Mouse (Mus musculus) Patski (cell line): ENCODE measurements around the gene Phactr2. TPM values are rescaled to one million over a fixed set of nuclear protein-coding genes. Genes with fewer than 3 reads are reported as not detected.
A peak's percentile ranks its signal among the peaks of the same experiment; 100 is the strongest.

Experiments used
- ATAC-seq: fragments of 100-300 bp; one replicate; pipeline ENCODE4 v1.8.0; 2021
- CTCF ChIA-PET: fragments of 350-600 bp; sonication (Branson Sonifier 250); formaldehyde crosslinking; loops from one replicate; lab custom pipeline; 2022; ENCODE audit warnings: inconsistent platforms; lab: Charles Lee
- POLR2A ChIA-PET: fragments of 350-600 bp; sonication (Branson Sonifier 250); formaldehyde crosslinking; loops from one replicate; lab custom pipeline; 2022; ENCODE audit warnings: antibody characterized with exemption, inconsistent platforms; lab: Charles Lee
- DNase-seq: peaks from one replicate; pipeline ENCODE4 v3.0.0-alpha.2; 2011; ENCODE audit warnings: low read depth, low spot score
- H3K27me3 ChIP-seq: fragments of 371-371 bp; one replicate; pipeline ENCODE4 v1.5.1; 2021
- CTCF ChIP-seq: fragments of 100-300 bp; IDR thresholded peaks from one replicate; pipeline ENCODE4 v1.5.1; 2021
- in situ Hi-C: fragments of 300-500 bp; cut with MboI; formaldehyde crosslinking; loops from 3 replicates; pipeline ENCODE4 v1.11.1; 2018; ENCODE audit warnings: low pct_unique_long_range_greater_than_20kb, mixed read lengths
- polyA plus RNA-seq: library from polyadenylated mRNA; unstranded; gene quantifications from one replicate; pipeline ENCODE4 v1.2.3, GENCODE M21; 2021

Phactr2 gene
- polyA plus RNA-seq, 1 experiment from 2014 or later = 9.3 TPM

GRCm38 (mm10) chr10:13280298-13280853 is 193.8 kb downstream of the Phactr2 start:
- TF ChIP-seq CTCF = no peak
- in situ Hi-C loops = no loop called here
- DNase-seq = no peak
- no peak for ATAC-seq
- ChIA-PET POLR2A (no interaction called here), CTCF (no interaction called here)
- H3K27me3 ChIP-seq = no peaks in the 10 kb centered on the region

DNA sequence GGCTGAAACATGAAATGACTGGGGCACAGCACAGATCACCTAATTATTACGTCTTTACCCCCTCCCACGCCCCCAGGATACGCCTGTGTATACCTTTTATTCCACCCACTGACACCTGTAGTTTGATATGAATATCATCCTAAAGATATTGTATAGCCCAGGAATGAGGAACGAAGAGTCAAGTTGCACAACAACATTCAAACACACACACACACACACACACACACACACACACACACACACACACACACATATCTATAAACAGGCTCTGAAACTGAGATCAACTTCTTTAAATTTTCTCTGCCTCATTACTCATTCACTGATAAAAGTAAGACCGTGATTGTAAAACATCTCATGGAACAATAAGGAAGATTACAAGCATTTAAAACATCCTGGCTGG is 197.9 kb downstream of the Phactr2 start:
- no peaks in the 10 kb centered on the region for H3K27me3 ChIP-seq
- ChIA-PET POLR2A (no interaction called here), CTCF (no interaction called here)
- DNase-seq = no peak
- in situ Hi-C loops = no loop called here
- no peak for ATAC-seq
- no peak for TF ChIP-seq CTCF

DNA sequence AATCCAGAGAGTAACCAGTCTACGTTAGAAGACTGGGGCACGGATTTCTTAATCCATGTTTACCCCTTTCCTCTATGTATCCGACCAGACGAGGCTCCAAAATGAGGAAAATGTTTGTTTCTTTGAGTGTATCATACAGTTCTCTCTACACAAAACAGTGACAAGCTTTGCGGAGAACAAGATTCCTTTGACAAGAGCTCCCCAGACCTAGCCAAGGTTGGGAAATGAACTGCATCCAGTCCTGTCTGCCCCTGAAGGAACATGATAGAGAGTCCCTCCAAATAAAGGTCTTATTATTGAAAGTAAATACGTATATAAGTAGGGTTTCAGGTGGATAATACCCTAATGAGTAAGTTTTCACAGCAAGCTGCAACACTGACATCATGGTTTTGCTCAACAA is 199.1 kb downstream of the Phactr2 start:
- POLR2A ChIA-PET = no interaction called here
- no peak for TF ChIP-seq CTCF
- ATAC-seq (no peak), DNase-seq (no peak)
- no peaks in the 10 kb centered on the region for H3K27me3 ChIP-seq
- in situ Hi-C loops = no loop called here
- CTCF ChIA-PET = no interaction called here

GRCm38 (mm10) chr10:13274699-13275098 is 199.5 kb downstream of the Phactr2 start:
- ATAC-seq (no peak), DNase-seq (no peak)
- TF ChIP-seq CTCF = no peak
- in situ Hi-C loops = no loop called here
- CTCF ChIA-PET = no interaction called here
- POLR2A ChIA-PET = no interaction called here
- no peaks in the 10 kb centered on the region for H3K27me3 ChIP-seq

- ChIA-PET POLR2A (no interaction called here), CTCF (interaction anchor here (0.8 to 1.2 kb wide), 2 partner anchors 20 to 311 kb away, joined by 3 read pairs; no protein-coding TSS in a partner anchor)
- in situ Hi-C loops = no loop called here
- DNase-seq (no peak), ATAC-seq (no peak)
- TF ChIP-seq CTCF = no peak
- no peaks in the 10 kb centered on the region for H3K27me3 ChIP-seq
Observed at GRCm38 (mm10) chr10:13273756-13274155, 200.5 kb downstream of the Phactr2 start.

DNA sequence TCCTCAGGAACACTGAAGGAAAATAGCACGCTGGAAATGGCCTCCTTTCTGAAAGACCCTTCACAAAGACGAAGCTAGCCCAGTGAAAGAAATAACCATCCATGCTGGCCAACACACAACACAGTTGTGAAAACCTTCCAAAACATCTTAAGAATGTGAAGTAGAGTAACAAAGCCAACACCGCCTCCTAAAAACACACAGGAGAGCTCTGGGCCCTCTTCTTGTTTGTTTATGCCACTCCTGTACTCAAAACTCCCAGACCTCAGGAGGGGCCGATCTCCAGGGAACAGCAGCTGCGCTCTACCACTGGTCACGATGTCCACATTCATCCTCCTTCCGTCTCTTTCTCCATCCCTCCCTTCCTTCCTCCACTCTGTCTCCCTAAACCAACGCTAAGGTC is 202.5 kb downstream of the Phactr2 start:
- TF ChIP-seq CTCF = no peak
- POLR2A ChIA-PET = interaction anchor here (0.7 kb wide), 1 partner anchor 171 kb away, joined by 3 read pairs; no protein-coding TSS in a partner anchor
- ATAC-seq = no peak
- DNase-seq = no peak
- in situ Hi-C loops = no loop called here
- CTCF ChIA-PET = no interaction called here
- H3K27me3 ChIP-seq = no peaks in the 10 kb centered on the region

DNA sequence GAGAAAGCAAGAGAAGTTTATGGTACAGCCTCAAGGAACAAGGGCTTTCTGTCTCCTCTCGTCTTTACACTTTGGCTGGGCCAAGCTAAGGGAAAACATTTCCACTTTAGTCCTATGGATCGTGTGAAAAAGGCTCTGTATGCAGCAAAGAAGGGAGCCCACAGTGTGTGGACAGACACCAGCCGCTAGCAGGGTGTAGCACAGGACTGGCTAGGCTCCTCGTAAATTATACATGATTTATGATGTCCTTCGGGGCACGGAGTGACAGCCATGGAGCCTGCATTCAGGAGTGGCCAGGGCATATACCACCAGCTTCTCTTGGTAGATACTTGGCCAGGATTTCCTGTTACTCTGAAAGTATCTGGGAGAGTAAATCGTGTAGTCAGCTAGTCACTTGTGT is 203.1 kb downstream of the Phactr2 start:
- POLR2A ChIA-PET = interaction anchor here (0.7 kb wide), 1 partner anchor 54 kb away, joined by 4 read pairs; no protein-coding TSS in a partner anchor
- CTCF ChIA-PET = no interaction called here
- no peaks in the 10 kb centered on the region for H3K27me3 ChIP-seq
- ATAC-seq (no peak), DNase-seq (no peak)
- no peak for TF ChIP-seq CTCF
- in situ Hi-C loops = no loop called here

- ChIA-PET CTCF (no interaction called here), POLR2A (no interaction called here)
- TF ChIP-seq CTCF = no peak
- no peaks in the 10 kb centered on the region for H3K27me3 ChIP-seq
- peak; percentile 79 for ATAC-seq
- in situ Hi-C loops = no loop called here
- DNase-seq = no peak
Observed at GRCm38 (mm10) chr10:13270270-13270669, 203.9 kb downstream of the Phactr2 start.

DNA sequence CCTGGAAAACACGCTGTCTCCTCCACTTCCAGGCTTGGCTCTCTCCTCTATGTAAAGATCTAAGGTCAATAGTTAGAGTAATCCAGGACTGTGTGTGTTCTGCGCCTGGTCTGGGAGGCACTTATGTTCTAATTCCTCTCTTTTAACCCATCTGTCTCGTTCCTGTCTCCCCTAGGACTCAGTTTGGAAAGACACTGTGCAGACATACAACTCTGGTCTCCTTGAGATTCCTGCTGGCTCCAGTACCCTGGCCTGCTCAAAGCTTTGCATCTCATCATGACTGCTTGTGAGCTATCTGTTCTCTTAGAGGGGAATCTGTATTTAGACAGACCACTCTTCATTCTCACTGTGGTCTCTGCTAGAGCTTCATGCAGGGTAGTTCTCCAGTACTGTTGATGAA is 215.0 kb downstream of the Phactr2 start:
- in situ Hi-C loops = no loop called here
- no peak for ATAC-seq
- TF ChIP-seq CTCF = no peak
- no peak for DNase-seq
- ChIA-PET POLR2A (interaction anchor here (0.8 kb wide), 1 partner anchor 60 kb away, joined by 3 read pairs; no protein-coding TSS in a partner anchor), CTCF (interaction anchor here (1.3 kb wide), 1 partner anchor 12 kb away, joined by 3 read pairs; no protein-coding TSS in a partner anchor)
- no peaks in the 10 kb centered on the region for H3K27me3 ChIP-seq

DNA sequence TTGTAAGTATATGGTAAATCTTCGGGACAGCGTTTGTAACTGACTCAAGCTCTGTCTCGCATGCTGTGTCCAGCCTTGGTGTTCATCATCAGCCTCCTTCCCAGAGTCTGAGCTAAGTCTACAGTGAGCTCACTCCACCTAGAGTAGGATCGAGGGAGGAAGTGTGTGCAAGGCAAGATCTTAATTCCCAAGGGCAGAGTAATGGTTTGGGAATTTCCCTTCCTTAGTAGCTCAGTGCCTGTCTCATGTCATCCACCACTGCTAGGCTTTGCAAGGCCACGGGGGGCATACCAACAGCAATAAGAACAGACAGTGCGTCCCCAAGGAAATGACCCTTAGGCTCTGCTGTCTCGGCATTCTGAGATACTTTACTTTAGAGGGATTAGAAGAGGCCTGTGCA is 218.0 kb downstream of the Phactr2 start:
- ChIA-PET CTCF (interaction anchor here (0.8 kb wide), 1 partner anchor 166 kb away, joined by 3 read pairs; no protein-coding TSS in a partner anchor), POLR2A (no interaction called here)
- no peaks in the 10 kb centered on the region for H3K27me3 ChIP-seq
- DNase-seq (no peak), ATAC-seq (peak; percentile 80)
- in situ Hi-C loops = no loop called here
- TF ChIP-seq CTCF = peak; percentile 20

GRCm38 (mm10) chr10:13250280-13250679 is 223.9 kb downstream of the Phactr2 start:
- DNase-seq (no peak), ATAC-seq (no peak)
- TF ChIP-seq CTCF = no peak
- in situ Hi-C loops = no loop called here
- H3K27me3 ChIP-seq = no peaks in the 10 kb centered on the region
- ChIA-PET POLR2A (no interaction called here), CTCF (no interaction called here)
